Mouse (Mus musculus): ENCODE results near the gene Cacna1c. TPM values are rescaled to one million over a fixed set of nuclear protein-coding genes. Genes with fewer than 3 reads are reported as not detected.
A peak's percentile ranks its signal among the peaks of the same experiment; 100 is the strongest.
"Not testable (repeated sequence)": the region's sequence is repeated elsewhere in the genome, so short reads cannot be mapped to it uniquely, and the experiment has no call there.

The Cacna1c gene
- total RNA-seq, 2 experiments from 2014 or later: 233 to 249 TPM

DNA sequence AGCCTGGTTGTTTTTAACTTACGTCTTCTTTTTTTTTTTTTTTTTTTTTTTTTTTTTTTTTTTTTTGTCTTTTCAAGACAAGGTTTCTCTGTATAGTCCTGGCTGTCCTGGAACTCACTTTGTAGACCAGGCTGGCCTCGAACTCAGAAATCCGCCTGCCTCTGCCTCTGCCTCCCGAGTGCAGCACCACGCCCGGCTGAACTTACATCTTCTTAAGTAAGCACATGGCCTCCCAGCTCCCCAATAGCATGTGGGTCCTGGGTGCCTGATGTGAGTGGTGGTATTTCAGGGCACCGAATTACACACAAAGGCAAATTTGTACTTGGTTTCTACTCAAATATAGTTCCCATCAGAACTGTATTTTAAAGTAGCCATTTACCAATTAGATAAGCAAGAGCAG lies 9.8 kb upstream of the Cacna1c start:
- not testable (repeated sequence) for DNase-seq

DNA sequence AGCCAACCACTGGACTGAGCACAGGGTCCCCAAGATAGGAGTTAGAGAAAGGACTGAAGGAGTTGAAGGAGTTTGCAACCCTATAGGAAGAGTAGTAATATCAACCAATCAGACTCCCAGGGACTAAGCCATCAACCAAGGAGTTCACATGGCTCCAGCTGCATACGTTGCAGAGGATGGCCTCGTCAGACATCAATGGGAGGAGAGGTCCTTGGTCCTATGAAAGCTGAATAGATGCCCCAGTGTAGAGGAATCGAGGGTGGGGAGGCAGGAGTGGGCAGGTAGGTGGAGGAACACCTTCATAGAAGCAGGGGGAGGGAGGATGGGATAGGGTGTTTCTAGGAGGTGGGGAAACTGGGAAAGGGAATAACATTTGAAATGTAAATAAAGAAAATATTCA lies 8.7 kb upstream of the Cacna1c start:
- DNase-seq: peak; percentile 3

DNA sequence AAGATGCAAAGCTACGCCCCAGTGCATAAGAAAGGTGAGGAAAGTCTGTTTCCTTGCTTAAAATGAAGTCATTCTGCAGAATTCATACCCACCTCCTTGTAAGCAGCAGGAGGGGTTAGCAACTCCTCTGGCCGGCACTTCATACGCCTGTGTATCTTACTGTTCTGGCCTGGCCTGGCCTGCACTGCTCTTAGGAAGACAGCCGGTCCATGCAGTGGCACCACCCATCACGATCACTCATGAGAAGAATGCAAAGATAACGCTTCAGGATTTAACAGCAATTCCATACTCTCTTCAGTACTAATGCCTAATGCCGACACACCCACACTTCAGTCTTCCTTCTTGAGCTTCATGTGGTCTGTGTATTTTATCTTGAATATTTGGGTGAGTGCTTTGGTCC lies 8.1 kb upstream of the Cacna1c start:
- DNase-seq: peak; percentile 2

DNA sequence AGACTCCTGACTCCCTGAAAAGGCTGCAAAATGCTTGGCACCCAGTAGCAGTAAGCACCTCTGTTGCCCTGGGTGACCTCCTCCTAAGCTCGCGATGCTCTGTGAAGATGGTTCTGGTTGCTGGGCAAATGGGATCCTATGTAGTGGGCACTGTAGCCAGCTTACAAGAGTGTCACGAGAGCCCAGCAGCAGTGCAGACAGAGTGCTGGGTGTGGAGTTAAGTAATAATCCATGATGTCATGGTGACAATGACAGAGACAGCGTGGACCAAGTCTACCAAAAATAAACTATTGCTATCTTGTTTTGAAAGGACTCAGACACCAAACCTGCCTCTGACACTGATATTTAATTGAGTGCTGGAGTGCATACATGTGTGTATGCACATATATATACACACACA lies 5.4 kb upstream of the Cacna1c start:
- peak; percentile 25 for DNase-seq

DNA sequence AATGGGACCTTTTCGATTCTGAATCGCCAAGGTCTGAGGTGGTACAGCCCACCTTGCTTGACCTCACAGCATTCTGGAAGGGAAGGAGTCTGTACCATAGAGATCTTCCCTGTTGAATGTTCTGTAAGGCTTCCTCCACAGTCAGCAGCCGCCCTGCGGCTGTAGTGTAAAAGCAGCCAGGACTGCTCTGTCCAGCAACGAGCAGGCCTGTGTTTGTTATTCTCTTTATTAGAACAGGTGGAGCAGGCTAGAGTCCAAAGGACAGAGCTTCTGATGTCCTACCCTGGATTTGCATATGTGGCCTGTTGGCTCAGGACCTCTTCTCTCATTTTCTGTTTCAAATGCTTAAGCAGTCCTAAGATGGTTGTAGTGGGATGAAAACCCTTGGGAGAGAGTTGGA lies 4.1 kb upstream of the Cacna1c start:
- peak; percentile 14 for DNase-seq

DNA sequence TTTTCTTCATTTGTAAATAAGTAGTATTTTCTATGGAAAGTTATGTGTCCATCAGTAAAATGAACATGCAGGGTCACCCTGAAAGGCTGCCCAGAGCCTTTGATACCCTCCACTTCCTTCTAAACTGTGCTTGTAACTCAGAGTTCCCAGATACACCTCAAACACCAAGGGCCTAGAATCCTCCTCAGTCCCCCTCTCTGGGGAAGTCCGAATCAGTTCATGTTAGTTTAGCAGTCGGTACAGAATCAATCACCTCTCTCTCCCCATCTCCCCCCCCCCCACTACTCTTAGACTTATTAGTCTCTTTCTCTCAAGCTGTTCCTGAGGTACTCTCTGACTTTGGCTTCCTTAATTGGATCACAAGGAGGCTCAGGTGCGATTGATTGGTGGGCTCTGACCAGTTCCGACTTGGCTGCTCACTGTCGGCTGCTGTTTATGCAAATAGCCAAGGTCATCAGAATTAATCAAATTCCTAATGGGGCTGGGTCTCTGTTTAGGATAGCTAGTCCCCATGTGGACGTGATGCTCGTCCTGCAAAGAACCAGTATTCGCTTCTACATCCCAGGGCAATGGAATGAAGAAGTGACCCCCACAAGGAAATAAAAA lies 3.2 kb upstream of the Cacna1c start:
- peak; percentile 2 for DNase-seq

DNA sequence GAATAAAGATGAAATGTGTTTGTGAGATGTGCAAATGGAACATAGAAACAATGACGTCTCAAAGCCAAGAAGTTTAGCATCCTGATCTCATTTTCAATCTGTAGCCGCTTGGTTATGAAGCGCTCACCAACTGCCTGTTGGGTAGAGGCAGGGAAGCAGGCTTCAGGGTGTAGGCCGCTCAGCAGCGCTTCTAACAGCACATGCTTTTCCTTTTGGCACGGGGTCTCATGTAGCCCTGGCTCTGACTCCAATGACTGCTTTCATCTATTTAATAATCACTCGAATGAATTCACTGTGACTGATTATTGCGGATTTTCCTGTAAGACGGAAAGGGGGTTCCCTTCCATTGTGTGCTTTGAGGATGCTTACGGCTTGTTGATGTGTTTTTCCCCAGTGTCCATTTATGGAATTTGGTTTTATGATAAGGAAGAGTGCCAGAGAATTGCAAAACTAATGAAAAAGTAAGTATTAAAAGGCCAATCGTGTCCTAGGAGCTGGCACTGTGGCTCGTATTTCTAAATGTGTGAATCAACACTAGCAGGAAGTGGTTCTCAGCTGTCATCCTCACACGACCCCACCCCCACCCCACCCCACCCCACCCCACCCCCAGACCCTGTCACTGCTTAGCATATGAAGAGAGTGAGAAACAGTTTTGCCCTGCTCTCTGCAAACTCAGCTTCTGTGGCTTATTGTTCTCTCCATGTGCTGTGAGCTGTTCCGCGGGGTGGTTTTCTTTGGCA lies 2.5 kb upstream of the Cacna1c start:
- DNase-seq: peak; percentile 4

DNA sequence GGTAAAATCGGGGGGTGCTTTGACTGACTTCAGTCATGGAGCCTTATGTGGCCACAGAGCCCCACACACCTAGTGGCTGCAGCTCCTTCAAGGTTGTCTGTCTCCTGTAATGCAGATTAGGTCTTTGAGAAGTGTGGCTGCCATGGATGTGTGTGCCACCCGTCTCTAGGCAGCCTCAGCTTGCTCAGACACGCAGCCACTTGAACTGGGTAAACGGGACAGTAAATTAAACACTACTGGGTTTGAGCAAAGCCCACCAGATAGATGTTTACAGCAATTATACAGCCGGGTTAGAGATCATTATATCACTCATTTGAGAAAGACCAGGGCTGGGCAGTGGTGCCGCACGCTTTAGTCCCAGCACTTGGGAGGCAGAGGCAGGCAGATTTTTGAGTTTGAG lies 1.6 kb downstream of the Cacna1c start:
- no peak for DNase-seq

DNA sequence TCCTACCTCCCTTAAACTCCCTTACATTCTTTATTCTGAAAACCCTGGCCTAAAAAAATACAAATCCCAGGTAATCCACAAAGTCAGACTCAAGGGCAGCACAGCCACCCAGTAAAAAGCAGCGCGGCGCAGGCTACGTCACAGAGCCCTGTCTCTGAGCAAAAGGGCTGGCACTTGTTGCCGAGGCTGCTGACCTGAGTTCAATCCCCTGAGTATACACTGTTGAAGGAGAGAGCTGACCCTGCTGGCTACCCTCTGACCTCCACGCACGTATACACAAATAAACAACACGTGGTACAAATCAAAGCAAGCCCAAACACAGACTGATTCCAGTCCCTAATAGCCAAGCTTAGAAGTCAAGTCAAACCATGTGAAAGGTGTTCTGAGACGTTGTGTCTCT lies 2.1 kb downstream of the Cacna1c start:
- no peak for DNase-seq

DNA sequence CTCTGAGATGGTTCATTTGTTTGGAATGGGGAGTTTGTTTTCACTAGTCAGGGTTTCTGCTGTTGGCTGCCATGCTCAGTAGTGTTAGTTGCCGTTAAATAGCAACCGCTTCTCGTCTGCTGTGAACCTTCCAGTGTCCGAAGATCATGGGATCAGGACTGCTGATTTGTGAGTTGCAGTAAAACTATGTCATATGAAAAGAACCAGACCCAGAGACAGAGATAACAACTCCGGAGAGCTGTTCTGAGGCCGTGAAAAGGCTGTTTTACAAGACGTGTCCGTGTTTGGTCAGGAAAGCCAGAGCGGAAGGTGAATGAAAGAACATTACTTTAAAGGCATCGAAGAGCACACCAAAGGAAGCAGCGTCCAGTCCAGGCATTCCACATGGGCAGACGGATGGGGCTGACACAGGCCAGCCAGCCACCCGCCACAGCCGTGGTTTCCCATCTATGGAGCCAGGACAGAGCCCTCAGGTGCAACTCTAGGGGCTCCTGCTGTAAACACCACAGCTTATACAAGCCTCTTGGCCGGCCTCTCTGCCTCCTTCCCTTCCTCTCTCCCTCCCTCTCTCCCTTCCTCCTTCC lies 2.6 kb downstream of the Cacna1c start:
- DNase-seq: peak; percentile 54

DNA sequence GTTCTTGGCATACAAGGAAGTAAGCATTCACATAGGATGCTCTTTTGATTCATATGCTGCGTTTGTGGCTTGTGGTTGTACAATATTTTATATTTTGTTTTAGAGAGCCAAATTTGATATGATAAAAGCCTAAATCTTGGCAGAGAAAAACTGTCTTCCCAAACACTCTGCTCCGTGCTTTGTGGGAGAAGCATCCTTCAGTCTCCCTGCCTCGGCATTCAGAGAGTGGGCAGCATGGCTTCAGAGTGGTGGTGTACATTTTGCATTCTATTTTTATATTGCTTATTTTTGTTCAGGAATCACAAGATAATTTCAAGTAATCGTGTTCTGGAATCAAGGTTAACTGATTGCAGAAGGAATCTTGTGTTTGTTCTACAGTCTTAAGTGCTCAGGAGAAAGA lies 4.7 kb downstream of the Cacna1c start:
- no peak for DNase-seq

DNA sequence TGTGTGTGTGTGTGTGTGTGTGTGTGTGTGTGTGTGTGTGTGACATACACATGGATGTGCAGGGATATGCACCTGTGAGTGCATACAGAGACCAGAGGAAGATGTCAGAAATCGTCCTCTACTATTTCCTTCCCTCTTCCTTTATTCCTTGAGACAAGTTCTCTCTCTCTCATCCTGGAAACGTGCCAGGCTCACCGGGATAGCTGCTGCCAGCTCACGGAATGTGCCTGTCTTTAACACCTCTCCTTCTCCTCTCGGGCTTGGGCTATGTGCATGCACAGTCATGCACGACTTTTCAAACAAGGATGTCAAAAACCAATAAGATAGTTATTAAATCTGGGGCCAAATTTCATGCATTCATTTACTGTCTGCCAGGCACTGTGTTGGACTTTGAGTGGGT lies 8.6 kb downstream of the Cacna1c start:
- peak; percentile 43 for DNase-seq

DNA sequence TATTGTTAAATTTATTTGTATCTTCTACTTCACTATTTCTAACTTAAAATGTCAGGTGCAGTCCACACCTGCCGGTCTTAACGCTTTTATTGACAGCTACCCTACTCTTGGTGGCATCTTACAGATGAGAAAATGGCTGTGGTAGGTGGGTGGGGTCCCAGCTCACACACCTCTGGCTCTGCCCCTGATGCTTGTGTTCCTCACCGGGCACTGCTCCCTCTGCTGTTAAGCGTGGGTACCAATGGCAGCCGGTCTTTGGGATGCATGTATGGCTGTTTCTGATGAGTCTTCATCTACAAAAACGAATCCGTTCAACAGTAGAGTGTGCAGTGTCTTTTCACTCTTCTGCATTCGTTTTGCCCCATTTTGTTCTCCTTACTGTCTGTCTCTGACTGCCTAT lies 9.6 kb downstream of the Cacna1c start:
- peak; percentile 52 for DNase-seq

DNA sequence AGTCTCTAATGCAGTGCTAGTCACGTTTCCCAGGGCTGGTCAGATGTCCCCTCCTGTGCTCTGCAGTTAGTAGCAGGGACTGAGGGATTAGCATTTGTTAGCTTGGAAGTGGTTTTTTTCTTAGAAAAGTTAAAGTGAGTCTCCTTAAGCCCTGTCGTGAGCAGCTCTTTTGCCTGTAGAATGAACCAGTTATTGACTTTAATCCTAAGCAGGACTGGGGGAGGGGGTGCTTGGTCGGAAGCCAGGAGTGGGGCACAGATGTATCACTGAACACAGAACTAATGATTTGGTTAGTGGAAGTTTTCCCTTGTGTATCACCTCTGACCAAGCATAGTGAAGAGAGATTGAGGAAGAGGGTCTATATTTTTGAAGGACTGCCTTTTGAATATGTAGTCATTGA lies 12.4 kb downstream of the Cacna1c start:
- no peak for DNase-seq

DNA sequence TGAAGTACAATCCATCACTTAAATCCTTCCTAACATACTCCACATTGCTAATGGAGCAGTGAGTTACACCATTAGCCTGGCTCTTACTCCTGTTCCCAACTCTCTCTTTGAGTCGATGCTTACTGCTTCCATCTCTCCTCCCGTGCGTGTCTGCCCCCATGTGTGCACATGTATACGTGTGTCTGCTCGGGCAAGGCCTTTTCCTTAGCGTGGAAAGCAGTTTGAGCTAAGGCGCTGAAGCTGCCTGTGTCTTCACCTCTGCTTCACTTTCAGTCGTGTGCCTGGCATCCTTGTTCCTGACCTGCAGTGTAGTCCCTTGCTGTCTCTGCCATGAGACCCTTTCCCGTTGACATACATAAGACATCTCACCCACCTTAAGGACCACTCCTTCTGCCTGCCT lies 14.0 kb downstream of the Cacna1c start:
- DNase-seq: no peak

DNA sequence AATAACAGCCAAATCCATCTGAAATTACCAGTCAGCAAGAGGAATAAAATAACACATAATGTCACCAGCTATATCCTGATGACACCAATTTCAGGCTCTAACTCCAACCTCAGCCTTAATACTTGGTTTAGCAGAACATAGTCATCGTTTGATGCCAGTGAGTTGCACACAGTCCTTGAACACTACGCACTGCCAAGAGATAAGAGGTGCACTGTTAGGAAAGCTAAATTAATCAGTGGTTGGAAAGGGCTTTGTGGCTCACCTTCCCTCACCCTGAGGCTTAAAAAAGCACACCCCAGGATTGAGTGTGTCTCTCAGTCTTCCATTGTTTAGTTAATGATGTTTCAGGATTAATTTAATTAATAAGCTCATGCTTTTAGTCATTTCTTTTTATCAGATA lies 16.0 kb downstream of the Cacna1c start:
- peak; percentile 38 for DNase-seq

DNA sequence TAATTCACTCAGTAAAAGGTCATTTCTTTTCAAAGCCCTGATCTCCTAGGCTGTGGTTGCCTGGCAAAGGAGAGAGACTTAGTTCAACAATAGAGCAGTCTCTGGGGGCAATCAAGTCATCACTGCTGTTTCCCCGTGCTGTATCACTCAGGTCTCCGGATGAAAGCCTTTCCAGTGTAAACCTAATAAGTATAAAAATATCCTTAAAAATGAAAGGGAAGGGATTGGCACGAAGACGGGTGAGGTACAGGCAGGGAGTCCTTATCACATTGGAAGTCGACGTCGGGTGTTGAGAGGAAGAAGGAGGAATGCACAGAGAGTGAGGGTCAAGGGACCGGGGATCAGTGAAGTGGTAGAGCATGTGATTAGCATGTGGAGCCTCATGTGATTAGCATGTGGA lies 19.1 kb downstream of the Cacna1c start:
- peak; percentile 15 for DNase-seq

DNA sequence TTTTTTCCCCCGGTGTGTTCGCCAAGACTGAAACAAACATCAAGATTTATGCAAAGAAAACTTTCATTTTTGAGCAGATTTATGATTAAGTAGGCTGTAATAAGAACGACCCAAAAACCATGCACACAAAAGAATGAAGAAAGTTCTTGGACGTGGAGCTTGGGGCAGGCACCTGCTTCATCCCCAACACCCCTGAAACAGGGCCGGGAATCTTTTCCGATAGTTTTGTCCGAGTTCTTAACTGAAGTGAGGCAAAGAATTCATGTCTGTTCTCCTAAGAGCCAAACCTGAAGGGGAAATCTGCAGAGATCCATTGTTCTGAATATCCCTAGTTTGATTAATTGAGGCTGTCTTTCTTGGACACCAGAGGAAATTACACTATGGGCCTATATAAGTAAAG lies 20.1 kb downstream of the Cacna1c start:
- no peak for DNase-seq

DNA sequence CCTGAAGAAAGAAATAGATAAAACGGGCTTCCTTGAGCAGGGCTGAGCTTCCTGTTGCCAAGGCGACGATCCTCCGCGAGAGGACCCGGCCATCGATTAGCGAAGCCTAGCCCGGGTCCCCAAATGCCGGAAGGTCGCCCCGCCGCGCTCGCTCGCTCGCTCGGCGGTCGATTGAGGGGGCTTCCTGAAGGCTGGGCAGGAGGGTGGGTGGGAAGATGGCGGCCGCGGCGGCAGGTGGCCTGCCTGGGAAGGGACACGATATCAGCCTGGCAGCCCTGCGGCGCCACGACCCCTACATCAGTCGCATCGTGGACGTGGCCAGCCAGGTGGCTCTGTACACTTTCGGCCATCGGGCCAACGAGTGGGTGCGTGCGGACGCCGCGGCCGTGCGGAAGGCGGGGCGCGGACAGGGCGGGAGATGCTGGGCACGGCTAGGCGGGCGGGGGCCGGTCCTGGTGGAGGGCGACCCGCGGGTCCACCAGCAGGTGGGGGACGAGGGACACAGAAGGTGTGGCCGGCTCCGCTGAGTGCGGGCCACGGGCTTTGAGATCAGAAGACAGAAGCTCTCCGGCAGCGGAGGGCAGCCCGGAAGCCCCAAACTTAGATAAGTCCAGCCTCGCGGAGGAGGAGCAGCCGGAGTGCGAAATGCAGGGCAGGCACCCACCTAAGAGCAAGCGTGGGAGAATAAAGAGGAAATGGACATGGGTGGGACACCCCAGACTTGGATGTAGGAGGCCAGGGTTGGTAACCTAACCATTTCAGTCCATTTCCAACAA lies 21.0 kb downstream of the Cacna1c start, which contains the start of gene Dcp1b:
Gene Dcp1b, plus strand, starts transcription at position 176 of the 776 bp plus-strand sequence.
- peak; percentile 88 for DNase-seq

DNA sequence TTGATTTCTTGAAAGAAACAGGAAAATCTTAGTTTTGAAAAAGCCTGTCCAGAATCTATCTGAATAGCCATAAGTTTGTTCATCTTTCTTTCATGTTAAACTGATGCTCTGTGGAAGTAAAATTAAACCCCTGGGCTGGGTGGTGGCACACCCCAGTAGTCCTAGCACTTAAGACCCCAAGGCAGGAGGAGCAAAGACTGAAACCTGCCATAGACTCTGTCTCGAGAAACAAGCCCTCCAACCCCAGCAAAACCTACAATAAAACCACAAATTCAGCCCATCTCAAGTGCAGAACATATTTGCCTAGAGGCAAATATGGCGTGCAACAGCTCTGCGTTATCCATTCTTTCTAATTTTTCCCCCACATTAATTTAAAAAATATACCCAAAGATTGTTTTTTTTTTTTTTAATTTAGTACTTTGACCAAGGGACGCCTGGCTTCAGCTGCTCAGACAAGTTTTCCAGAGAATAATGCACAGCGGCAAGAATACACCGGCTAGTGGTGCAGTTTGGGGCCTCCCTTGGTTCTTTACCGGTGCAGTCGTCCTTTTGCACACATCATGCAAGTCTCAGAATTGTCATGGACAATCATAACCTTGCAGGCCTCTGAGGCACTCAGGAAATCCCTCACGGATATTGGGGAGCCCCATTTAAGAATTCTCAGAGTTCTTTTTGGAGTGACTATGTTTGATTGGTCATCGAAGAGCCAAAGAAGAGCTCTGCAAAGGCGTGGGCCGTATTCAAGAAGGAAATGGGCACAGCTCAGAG lies 21.7 kb downstream of the Cacna1c start:
- DNase-seq: no peak

DNA sequence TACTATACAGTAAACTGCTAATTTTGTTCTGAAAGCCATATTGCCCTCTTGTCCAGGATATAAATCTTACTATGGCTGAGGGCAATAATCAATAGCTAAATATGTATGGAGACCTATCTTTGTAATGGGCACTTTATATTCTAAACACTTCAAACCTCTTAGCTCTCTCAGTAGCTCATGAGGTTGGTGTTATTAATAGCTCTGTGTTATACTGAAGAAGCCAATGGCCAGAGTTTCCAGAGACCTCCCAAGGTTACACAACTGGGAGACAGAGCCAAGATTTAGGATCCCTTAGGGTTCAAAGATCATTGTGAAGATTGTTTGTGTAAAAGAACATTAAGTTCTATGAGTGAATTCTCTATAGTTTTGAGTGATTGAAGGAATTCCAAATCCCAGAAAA lies 30.5 kb downstream of the Cacna1c start:
- DNase-seq: no peak

DNA sequence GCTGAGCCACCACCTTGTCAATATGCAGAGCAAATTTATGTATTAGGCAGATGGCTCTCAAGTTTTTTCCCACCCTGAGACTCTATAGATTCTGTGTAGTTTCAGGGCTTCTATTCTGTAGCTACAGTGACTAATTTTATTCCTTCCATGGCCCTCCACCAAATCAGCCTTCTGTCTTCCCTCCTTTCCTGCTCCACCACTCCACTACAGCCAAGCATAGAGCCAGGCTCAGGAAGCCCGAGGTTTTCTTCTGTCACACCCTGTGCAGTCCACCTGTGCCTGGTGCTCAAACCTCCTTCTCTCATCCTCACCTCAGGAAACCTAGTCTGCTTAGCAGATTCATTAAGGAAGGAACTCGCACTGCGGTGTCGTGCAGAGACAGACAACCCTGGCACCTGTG lies 51.1 kb downstream of the Cacna1c start:
- DNase-seq: no peak
